Mouse (Mus musculus) neural tube, embryonic 10.5 days (tissue): ENCODE data around the gene Elmo2.

ENCODE experiments used
- DNase-seq: peaks from one replicate; pipeline ENCODE4 v3.0.0-alpha.2; 2017; ENCODE audit warnings: low spot score; ENCODE audit errors: extremely low spot score

Elmo2 gene

DNA sequence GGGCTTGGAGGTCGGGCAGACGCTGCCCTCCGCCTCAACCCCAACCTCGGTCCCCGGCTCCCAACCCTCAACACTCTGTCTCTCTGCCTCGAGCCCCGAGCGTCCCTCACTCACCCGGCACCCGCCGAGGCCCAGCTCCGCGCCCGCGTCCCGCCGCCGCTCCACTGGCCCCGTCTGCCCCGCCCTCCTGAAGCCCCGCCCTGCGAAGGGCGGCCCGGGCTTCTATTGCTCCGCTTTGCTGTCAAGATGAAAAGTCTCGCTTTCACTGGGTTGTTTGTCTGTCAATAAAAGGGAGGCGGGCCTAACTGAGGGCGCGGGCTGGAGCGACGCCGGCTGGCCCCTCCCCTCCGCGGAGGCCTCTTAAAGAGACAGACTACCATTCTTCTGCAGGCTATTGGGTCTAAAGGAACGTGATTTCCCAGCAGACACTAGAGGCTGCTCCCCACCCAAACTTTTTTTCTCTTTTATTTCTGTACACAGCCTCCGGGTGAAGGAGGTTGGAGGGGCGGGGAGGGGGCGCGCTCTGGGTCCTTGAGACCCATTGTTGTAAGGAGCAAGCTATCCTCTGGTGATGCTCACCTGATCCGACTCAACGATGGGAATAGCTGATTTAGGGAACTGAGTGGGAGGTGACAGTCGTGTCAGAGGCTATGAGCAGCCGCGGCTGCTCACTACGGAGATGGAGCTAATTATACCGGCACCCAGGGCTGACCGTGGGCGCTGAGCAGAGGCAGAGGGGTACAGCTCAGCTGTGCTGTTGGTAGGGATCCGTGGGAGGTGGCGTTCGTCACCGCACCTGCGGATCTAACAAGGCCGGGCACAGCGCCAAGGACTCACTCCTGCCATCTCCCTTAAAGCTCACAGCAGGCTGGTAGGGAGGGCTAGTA is at the start of gene Elmo2:
TSS of gene Elmo2 (minus strand) at position 176 of the 887 bp plus-strand sequence.
- peak; percentile 96 for DNase-seq

GRCm38 (mm10) chr2:165376001-165376400 is 49.7 kb upstream of the Elmo2 start:
- no peak for DNase-seq

GRCm38 (mm10) chr2:165375478-165375877 is 49.2 kb upstream of the Elmo2 start:
- DNase-seq, result no peak

DNA sequence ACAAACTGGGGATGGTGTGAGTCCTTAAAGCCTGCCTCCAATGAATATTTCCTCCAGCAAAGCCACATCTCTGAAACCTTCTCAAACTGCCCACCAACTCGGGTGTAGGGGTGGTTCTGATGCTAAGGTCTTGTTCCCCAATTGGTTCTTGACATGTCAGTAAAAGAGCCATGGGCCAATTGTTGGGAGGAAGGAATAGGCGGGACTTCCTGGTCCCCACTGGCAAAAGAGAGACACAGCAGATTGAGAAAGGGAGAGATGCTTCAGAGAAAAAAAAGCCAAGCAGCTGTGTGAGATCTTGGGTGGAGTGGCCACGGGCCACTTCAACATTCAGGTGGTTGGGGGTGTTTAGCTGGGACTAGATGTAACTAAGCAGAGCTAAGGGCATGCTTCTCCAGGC is 44.8 kb upstream of the Elmo2 start:
- DNase-seq, result no peak

DNA sequence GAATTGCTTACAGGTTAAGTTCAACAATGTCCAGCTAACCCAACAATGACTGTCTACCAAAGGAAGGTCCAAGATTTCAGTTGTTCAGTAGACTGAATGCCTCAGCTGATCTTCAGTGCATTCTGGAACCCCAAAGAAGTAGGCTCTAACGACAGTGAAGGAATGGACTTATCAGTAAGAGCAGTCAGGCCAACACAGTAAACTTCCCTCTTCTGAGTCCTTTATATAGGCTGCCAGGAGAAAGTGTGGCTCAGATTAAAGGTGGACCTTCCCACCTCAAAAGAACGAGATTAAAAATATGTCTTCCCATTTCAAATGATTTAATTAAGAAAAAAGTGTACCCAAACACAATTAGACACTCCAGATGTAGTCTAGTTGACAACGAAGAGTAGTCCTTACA is 44.1 kb upstream of the Elmo2 start:
- DNase-seq, result no peak

- DNase-seq, result peak; percentile 75
Observed at GRCm38 (mm10) chr2:165368496-165368895, 42.2 kb upstream of the Elmo2 start, which contains the start of gene Zfp663. Gene Zfp663, minus strand, starts transcription at chr2:165368729.

- peak; percentile 36 for DNase-seq
Observed at GRCm38 (mm10) chr2:165367868-165368439, 41.7 kb upstream of the Elmo2 start.

DNA sequence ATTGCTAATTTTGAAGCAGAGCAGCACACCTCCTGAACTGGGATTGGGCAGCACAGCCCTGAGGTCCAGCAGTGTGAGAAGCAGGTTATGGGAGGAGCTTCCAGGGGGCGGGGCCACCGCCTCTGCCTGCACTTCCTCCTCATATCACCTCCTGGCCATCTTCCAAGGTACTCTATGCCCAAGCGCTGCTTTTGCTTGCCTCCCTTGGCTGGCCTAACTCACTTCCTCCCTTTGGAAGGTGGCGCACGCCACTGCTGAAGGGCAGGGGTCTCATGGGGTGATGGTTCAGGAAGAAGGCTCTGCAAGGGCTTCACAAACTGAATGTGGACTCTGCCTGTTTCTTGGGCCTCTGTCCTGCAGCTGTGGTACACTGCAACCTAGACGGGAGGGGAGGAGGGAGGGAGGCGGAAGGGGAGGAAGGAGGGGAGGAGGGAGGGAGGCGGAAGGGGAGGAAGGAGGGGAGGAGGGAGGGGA is 40.8 kb upstream of the Elmo2 start:
- no peak for DNase-seq

DNA sequence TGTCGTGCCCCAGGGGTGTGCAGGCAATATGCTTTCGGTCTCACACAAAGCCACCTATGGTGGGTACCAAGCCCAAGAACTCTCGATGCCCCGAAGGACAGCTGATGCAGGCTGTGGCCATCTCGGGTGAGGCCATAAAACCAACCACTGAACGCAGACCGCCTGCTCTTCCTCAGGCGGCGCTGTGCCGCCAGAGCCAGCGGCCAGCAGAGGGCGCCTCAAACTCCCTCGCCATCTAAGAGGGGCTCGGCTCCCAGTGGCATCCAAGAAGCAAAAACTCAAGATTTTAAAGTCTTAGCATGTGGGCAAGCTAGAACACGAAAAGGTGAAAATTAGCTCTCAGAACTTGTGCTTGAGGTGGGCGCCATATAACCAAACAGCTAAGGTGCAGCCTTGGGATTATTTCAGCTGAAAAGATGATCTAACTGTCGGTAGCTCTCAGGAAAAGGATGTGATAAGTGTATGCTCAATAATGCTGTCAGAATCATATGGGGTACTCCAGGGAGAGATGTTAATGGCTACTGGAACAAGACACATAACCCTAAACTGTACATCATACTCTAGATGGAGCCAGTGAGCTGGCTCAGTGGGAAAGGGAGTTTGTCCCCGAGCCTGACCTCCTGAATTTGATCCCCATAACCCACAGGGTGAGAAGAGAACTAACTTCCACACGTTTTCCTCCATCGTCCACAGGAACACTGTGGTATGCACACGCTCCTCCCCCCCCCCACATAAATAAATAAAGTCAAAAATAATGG is 38.2 kb upstream of the Elmo2 start:
- peak; percentile 63 for DNase-seq

GRCm38 (mm10) chr2:165363282-165363681 is 37.0 kb upstream of the Elmo2 start:
- DNase-seq, result no peak

GRCm38 (mm10) chr2:165360861-165361260 is 34.6 kb upstream of the Elmo2 start:
- DNase-seq, result peak; percentile 69

- DNase-seq, result no peak
Observed at GRCm38 (mm10) chr2:165351828-165352513, 25.7 kb upstream of the Elmo2 start.

- DNase-seq, result no peak
Observed at GRCm38 (mm10) chr2:165349466-165349865, 23.2 kb upstream of the Elmo2 start.

DNA sequence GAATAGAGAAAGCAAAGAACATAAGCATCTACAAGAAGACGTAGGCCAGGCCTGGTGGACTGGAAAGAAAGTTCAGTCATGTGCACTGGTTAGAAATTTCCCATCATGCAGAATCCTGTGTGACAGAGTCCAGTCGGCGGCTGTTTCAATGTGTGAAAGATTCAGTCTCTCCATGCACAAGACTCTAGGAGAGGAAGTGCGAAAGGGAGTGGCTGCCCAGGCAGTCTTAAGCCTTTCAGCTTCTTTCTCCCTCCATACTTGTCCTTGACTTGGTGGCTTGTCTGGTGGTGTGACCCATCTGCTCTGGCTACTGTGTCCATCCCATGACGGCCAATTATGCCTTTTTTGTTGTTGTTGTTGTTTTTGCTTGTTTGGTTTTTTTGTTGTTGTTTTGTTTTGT is 19.9 kb upstream of the Elmo2 start:
- DNase-seq, result no peak

- DNase-seq, result peak; percentile 53
Observed at GRCm38 (mm10) chr2:165337191-165337590, 10.9 kb upstream of the Elmo2 start.

GRCm38 (mm10) chr2:165332610-165333210 is 6.4 kb upstream of the Elmo2 start:
- DNase-seq, result no peak

GRCm38 (mm10) chr2:165329703-165330102 is 3.4 kb upstream of the Elmo2 start:
- no peak for DNase-seq

DNA sequence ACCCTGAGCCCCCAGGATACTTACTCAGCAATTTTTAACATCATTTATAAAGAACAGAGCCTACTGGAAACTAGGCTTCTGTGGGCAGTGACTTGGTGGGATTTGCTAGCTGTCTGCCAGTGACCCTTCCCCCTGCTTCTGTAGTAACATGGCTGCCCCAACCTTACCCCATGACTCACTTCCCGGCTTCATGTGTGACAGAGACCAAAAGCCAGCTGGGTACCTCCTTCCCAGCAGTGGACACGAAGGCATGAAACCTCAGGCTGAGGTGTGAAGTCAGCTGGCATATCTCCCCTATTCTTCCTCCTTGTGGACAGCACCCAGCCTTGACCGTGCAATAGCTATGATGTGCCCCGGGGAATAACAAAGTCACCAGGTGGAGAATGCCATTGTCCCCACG is 2.5 kb upstream of the Elmo2 start:
- DNase-seq, result no peak

DNA sequence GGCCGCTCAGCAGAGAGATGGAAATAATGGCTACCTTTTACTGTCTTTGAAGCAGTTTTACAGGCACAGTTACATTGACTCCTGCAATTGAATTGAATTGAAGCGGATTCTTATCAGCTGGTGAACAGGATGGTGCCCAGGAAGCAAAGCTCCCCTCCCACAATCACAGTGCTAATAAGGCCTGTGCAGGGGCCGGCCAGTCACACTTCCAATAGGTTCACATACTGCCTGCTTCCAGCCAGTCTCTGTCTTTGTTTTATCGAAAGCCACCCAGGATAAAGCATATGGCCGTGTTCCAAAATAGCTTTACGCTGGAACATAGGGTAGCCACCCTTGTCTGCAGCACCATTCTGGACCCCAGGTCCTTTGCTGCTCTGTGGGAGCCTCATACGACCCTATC is 1.1 kb upstream of the Elmo2 start:
- DNase-seq, result no peak

DNA sequence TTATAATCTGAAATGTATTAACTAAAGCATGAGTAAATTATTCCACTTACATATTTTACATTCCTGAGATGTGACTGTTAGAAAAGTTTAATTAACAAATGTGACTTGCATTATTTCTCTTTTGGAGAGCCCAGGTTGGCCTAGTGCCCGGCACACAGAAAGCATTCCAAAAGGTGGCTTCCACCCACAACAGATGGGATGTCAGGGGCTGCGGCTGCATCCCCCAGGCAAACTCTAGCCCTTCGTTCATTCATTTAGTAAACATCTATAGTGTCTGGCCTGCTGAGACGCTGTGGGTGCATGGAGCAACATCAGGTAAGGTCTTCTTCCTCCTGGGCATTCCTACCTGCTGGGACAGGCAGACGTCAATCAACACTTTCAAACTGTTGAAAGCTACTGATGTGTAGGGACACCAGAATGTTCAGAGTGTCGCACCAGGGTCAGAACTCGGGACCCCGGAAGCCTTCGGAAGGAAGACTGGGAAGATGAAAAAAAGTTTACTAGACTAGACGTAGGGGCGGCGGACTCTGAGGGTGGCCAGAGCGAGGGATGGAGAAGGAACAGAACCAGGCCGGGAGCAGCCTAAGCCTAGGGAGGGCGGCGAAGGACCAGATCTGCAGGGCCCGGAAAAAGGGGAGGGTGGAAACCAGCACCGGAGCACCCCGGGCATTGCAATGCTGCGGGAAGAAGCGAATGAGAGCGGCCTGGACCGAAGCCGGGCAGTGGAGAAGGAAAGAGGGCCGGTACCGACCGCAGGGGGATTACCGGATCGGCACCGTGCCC is 567 bp downstream of the Elmo2 start:
- DNase-seq, result peak; percentile 39
